Mouse (Mus musculus) fibroblast of lung, adult 2 months (primary cell): Measurements from ENCODE around the gene Gm1527.
A peak's percentile ranks its signal among the peaks of the same experiment; 100 is the strongest.
"Not testable (repeated sequence)": the region's sequence is repeated elsewhere in the genome, so short reads cannot be mapped to it uniquely, and the experiment has no call there.

Source experiments
- DNase-seq: peaks from one replicate; pipeline ENCODE4 v3.0.0-alpha.2; 2011; ENCODE audit warnings: low read depth

Gene Gm1527

DNA sequence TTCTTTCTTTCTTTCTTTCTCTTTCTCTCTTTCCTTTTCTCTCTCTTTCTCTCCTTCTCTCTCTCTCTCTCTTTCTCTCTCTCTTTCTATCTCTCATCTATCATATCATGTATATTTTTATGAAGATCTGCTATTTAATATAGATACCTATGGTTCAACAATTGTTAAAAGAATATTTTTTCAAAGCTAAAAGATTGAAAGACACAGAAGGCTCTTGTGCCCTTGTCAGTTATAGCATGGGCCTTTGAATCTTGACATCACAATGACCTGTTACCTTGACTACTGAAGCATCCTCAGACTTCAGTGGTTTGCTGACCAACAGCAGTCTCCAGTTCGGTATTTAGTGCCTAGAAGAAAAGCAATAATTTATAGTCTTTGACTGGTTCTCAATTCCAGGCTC is at the start of gene Gm1527:
Gm1527 (plus strand) TSS at position 301 of the 400 bp plus-strand sequence.
- no peak for DNase-seq

- DNase-seq, result no peak
Observed at GRCm38 (mm10) chr3:28843231-28843630, 49.2 kb upstream of the Gm1527 start.

- DNase-seq, result no peak
Observed at GRCm38 (mm10) chr3:28847115-28847514, 45.3 kb upstream of the Gm1527 start.

GRCm38 (mm10) chr3:28852174-28852573 is 40.2 kb upstream of the Gm1527 start:
- not testable (repeated sequence) for DNase-seq

GRCm38 (mm10) chr3:28859630-28860392 is 32.6 kb upstream of the Gm1527 start:
- not testable (repeated sequence) for DNase-seq

- DNase-seq, result not testable (repeated sequence)
Observed at GRCm38 (mm10) chr3:28896966-28897365, 4.5 kb downstream of the Gm1527 start.

DNA sequence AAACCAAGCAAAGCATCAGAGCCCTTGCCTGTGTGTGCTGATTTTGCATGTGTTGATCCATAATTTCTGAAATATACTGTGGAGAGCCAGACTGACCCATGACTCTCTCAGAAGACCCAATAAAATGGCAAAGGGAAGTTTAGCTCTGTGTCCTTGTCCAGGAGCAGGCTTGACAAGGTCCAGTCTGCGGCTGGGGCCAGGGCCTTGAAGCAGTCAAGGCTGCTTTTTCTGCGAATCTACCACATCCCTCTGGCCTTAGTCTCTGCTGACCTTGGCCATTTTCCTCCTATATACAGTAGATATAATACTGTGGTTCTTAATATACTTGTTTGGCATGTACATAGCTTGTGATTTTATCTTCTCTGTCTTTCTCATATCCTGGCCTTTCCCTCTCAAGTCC is 73.5 kb downstream of the Gm1527 start:
- DNase-seq, result no peak

- DNase-seq, result peak; percentile 27
Observed at GRCm38 (mm10) chr3:28968851-28969250, 76.4 kb downstream of the Gm1527 start.
